Mouse (Mus musculus) ovary, postnatal 10 days (tissue): ENCODE data around the gene Vat1.
"Not testable (repeated sequence)": the region's sequence is repeated elsewhere in the genome, so short reads cannot be mapped to it uniquely, and the experiment has no call there.

Experiments
- DNase-seq: peaks from one replicate; pipeline ENCODE4 v3.0.0; 2022; ENCODE audit warnings: low spot score

Gene Vat1

GRCm38 (mm10) chr11:101441450-101442126 lies 24.4 kb downstream of the Vat1 start:
- DNase-seq: not testable (repeated sequence)

GRCm38 (mm10) chr11:101438006-101438405 lies 28.0 kb downstream of the Vat1 start:
- not testable (repeated sequence) for DNase-seq

GRCm38 (mm10) chr11:101436916-101437315 lies 29.1 kb downstream of the Vat1 start:
- DNase-seq: no peak

GRCm38 (mm10) chr11:101435831-101436230 lies 30.2 kb downstream of the Vat1 start:
- DNase-seq: no peak

- no peak for DNase-seq
Measured at GRCm38 (mm10) chr11:101433396-101433795, 32.6 kb downstream of the Vat1 start.

- no peak for DNase-seq
Measured at GRCm38 (mm10) chr11:101431327-101431726, 34.7 kb downstream of the Vat1 start.

- DNase-seq: no peak
Measured at GRCm38 (mm10) chr11:101426165-101426564, 39.9 kb downstream of the Vat1 start.

GRCm38 (mm10) chr11:101424925-101425813 lies 40.9 kb downstream of the Vat1 start, which contains the start of the genes Rundc1 and Ptges3l:
Gene Rundc1 (plus strand): TSS chr11:101425085.
Gene Ptges3l (minus strand): TSS chr11:101425333.
- DNase-seq: peak; percentile 97

GRCm38 (mm10) chr11:101424105-101424851 lies 41.8 kb downstream of the Vat1 start, which contains the start of gene Gm27029:
Gene Gm27029 (minus strand): TSS chr11:101424796.
- peak; percentile 19 for DNase-seq

- no peak for DNase-seq
Measured at GRCm38 (mm10) chr11:101420148-101420547, 45.9 kb downstream of the Vat1 start.

- DNase-seq: no peak
Measured at GRCm38 (mm10) chr11:101419610-101420009, 46.4 kb downstream of the Vat1 start.

- DNase-seq: no peak
Measured at GRCm38 (mm10) chr11:101418991-101419390, 47.0 kb downstream of the Vat1 start.

GRCm38 (mm10) chr11:101417101-101417855 lies 48.8 kb downstream of the Vat1 start, which contains the start of gene Aarsd1:
Gene Aarsd1 (minus strand): TSS chr11:101417615.
- peak; percentile 85 for DNase-seq

GRCm38 (mm10) chr11:101416433-101417100 lies 49.5 kb downstream of the Vat1 start:
- no peak for DNase-seq

GRCm38 (mm10) chr11:101415306-101415705 lies 50.7 kb downstream of the Vat1 start:
- no peak for DNase-seq
